Mouse (Mus musculus) CH12.LX (cell line): ENCODE data around the gene Lrrc4. TPM values are rescaled to one million over a fixed set of nuclear protein-coding genes. Genes with fewer than 3 reads are reported as not detected.

Experiments
- DNase-seq: peaks from one replicate; pipeline ENCODE4 v3.0.0-alpha.2; 2013; ENCODE audit errors: extremely low read depth
- H3K27ac ChIP-seq: 2 replicates; pipeline ENCODE4 v1.5.1; 2012; ENCODE audit warnings: low read depth, mild to moderate bottlenecking, control low read depth, moderate library complexity; ENCODE audit not compliant: insufficient read depth
- H3K27me3 ChIP-seq: replicated peaks from 2 replicates; pipeline ENCODE3; 2012; ENCODE audit warnings: inconsistent platforms
- H3K36me3 ChIP-seq, 2 experiments: replicated peaks in 1 of 2; 2 replicates each; pipeline versions ENCODE3 to v1.6.1; 2012; ENCODE audit warnings: inconsistent platforms in 1 of 2, low read length in 1 of 2, mild to moderate bottlenecking in 1 of 2, mixed read lengths in 1 of 2, moderate library complexity in 1 of 2; ENCODE audit not compliant: control insufficient read depth in 1 of 2, insufficient read depth in 1 of 2
- H3K4me1 ChIP-seq, 2 experiments: 2 replicates each; pipeline ENCODE4 v1.6.1; 2012; ENCODE audit warnings: inconsistent platforms in 1 of 2, moderate library complexity in 1 of 2; ENCODE audit not compliant: insufficient read depth in 2 of 2, control insufficient read depth in 1 of 2
- H3K4me2 ChIP-seq: 2 replicates; pipeline ENCODE4 v1.6.1; 2012; ENCODE audit warnings: low read depth, mild to moderate bottlenecking, control low read depth; ENCODE audit not compliant: poor library complexity, insufficient read depth, severe bottlenecking
- H3K4me3 ChIP-seq, 3 experiments: fragments of 150-350 bp in 1 of 3; sonication (generic) in 1 of 3; replicated peaks in 1 of 3; 2 replicates each; pipeline versions ENCODE3 to v1.5.1; 2011 to 2012; ENCODE audit warnings: low read depth in 2 of 3, low read length in 2 of 3, mild to moderate bottlenecking in 2 of 3, moderate library complexity in 2 of 3, control low read depth in 1 of 3, improper control_type of control experiment in 1 of 3, inconsistent platforms in 1 of 3, mixed read lengths in 1 of 3; ENCODE audit not compliant: poor library complexity in 1 of 3
- H3K79me2 ChIP-seq: replicated peaks from 2 replicates; pipeline ENCODE4 v1.6.1; 2012; ENCODE audit warnings: mild to moderate bottlenecking, moderate library complexity; ENCODE audit not compliant: control insufficient read depth, poor library complexity, insufficient read depth, severe bottlenecking; ENCODE audit errors: extremely low read depth
- H3K9ac ChIP-seq: 2 replicates; pipeline ENCODE4 v1.6.1; 2012; ENCODE audit warnings: low read depth, mild to moderate bottlenecking, control low read depth, moderate library complexity; ENCODE audit not compliant: insufficient read depth
- H3K9me3 ChIP-seq: replicated peaks from 2 replicates; pipeline ENCODE3; 2012; ENCODE audit warnings: low read length, inconsistent platforms, mixed read lengths
- BHLHE40 ChIP-seq: IDR thresholded peaks from 2 replicates; pipeline ENCODE4 v1.6.1; 2011; ENCODE audit warnings: mild to moderate bottlenecking, low read depth, low read length, improper control_type of control experiment
- CTCF ChIP-seq, 2 experiments: IDR thresholded peaks in 1 of 2; conservative IDR thresholded peaks in 1 of 2; 2 replicates each; pipeline ENCODE4 v1.5.1; 2011 to 2012; ENCODE audit warnings: low read depth in 2 of 2, low read length in 2 of 2, improper control_type of control experiment in 1 of 2, inconsistent platforms in 1 of 2, mild to moderate bottlenecking in 1 of 2, moderate library complexity in 1 of 2
- HCFC1 ChIP-seq: IDR thresholded peaks from 2 replicates; pipeline ENCODE4 v1.6.1; 2012; ENCODE audit warnings: low read depth, mild to moderate bottlenecking, inconsistent platforms, low read length, improper control_type of control experiment
- MAX ChIP-seq: IDR thresholded peaks from 2 replicates; pipeline ENCODE4 v1.6.1; 2011; ENCODE audit warnings: low read length, improper control_type of control experiment
- MYC ChIP-seq: IDR thresholded peaks from 2 replicates; pipeline ENCODE4 v1.6.1; 2011; ENCODE audit warnings: low read depth, mild to moderate bottlenecking, improper control_type of control experiment, low read length
- POLR2A ChIP-seq: IDR thresholded peaks from 2 replicates; pipeline ENCODE4 v1.6.1; 2011; ENCODE audit warnings: low read depth, mild to moderate bottlenecking, improper control_type of control experiment, low read length
- POLR2AphosphoS2 ChIP-seq: IDR thresholded peaks from 2 replicates; pipeline ENCODE4 v1.6.1; 2011; ENCODE audit warnings: low read depth, low read length, improper control_type of control experiment
- RAD21 ChIP-seq: IDR thresholded peaks from 2 replicates; pipeline ENCODE4 v1.6.1; 2011; ENCODE audit warnings: low read depth, mild to moderate bottlenecking, low read length, improper control_type of control experiment, moderate library complexity
- ZNF384 ChIP-seq: IDR thresholded peaks from 2 replicates; pipeline ENCODE4 v1.6.1; 2012; ENCODE audit warnings: low read depth, low read length, improper control_type of control experiment, inconsistent platforms
- dilution Hi-C: fragments of 300-500 bp; cut with MboI; formaldehyde crosslinking; loops from 2 replicates; pipeline ENCODE4 v1.14.3; 2020; ENCODE audit warnings: low sequenced_read_pairs; ENCODE audit not compliant: extremely low pct_unique_long_range_greater_than_20kb, extremely low pct_ligation_motif_present
- in situ Hi-C: fragments of 300-500 bp; cut with MboI; formaldehyde crosslinking; loops from 3 replicates; pipeline ENCODE4 v1.14.3; 2019; ENCODE audit warnings: low sequenced_read_pairs, low pct_ligation_motif_present, low pct_unique_long_range_greater_than_20kb, mixed read lengths
- polyA plus RNA-seq: library from polyadenylated mRNA; unstranded; fragments of >175 nt; gene quantifications from 2 replicates; pipeline ENCODE4 v1.2.1, GENCODE M21; 2012; ENCODE audit warnings: low read depth; ENCODE audit not compliant: insufficient read length
- total RNA-seq, 2 experiments: library from RNA; depleted of rRNA; stranded (reverse); fragments of 300-350 nt in 1 of 2; fragments of >200 nt in 1 of 2; gene quantifications; 2 replicates each; pipeline ENCODE4 v1.2.3; 2012 to 2014

The Lrrc4 gene
- total and polyA plus RNA-seq, 3 experiments: 0.09 to 0.55 TPM; not detected in 1

DNA sequence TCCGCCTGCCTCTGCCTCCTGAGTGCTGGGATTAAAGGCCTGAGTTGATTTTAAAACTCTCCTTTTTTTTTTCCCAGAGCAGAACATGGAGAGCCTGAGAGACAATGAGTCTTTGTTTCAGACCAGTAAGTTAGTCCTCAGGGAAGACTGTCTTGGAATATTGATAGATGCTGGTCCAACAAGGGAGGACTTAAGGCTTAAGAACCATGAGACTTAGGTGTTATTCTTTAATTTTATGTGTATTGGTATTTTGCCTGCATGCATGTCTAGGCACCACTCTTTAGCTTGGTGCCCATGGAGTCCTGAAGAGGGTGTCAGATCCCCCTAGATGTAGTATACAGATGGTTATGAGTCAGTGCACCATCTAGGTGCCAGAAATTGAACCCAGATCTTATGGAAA, 156.9 kb downstream of the Lrrc4 start:
- TF ChIP-seq POLR2AphosphoS2: no peak
- Histone ChIP-seq H3K27ac (no peak overlapping the region), H3K4me3 (no peak overlapping the region), H3K79me2 (peaks cover 2% of the 10 kb centered on the region; the same call in 1 of the 2 replicates), H3K4me1 (peaks cover 4 to 26% of the 10 kb centered on the region in 2 experiments; a peak in 3 of 4 replicates), H3K4me2 (no peak overlapping the region), H3K9me3 (no peaks in the 10 kb centered on the region), H3K27me3 (no peaks in the 10 kb centered on the region), H3K9ac (no peak overlapping the region), H3K36me3 (peaks cover 17 to 61% of the 10 kb centered on the region in 2 experiments)
- no peak for DNase-seq
- dilution Hi-C loops: no loop called here
- in situ Hi-C loops: no loop called here

DNA sequence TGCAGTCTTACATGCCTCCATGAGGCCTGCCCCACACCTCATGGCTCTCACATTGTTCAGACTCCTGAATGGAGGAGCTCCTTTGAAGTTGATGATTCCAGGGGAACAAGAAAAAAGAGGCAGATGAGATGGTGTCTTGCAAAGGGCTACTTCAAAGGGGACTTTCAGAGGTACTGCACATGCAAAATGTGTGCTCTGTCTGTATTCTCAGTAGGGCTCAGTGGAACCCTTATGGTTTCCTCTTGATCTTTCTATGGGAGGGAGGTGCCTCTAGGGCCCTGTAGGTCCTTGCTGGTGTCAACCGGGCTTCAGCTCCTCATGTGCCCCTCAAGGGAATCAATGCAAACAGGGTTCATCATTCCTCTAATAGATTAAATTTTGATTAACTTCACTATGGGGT, 159.2 kb downstream of the Lrrc4 start:
- Histone ChIP-seq H3K4me3 (no peak overlapping the region), H3K36me3 (peaks cover 26 to 69% of the 10 kb centered on the region in 2 experiments), H3K27me3 (no peaks in the 10 kb centered on the region), H3K4me2 (no peak overlapping the region), H3K79me2 (peaks cover 2% of the 10 kb centered on the region; the same call in 1 of the 2 replicates), H3K4me1 (peaks cover 4 to 26% of the 10 kb centered on the region in 2 experiments; a peak in 3 of 4 replicates), H3K9me3 (no peaks in the 10 kb centered on the region), H3K9ac (no peak overlapping the region), H3K27ac (peak overlapping the region; percentile 77)
- in situ Hi-C loops: no loop called here
- dilution Hi-C loops: no loop called here
- DNase-seq: peak; percentile 39
- peak; percentile 32; the same call in 1 of the 2 replicates for TF ChIP-seq MAX
- no peak for TF ChIP-seq HCFC1
- peak; percentile 46 for TF ChIP-seq BHLHE40

DNA sequence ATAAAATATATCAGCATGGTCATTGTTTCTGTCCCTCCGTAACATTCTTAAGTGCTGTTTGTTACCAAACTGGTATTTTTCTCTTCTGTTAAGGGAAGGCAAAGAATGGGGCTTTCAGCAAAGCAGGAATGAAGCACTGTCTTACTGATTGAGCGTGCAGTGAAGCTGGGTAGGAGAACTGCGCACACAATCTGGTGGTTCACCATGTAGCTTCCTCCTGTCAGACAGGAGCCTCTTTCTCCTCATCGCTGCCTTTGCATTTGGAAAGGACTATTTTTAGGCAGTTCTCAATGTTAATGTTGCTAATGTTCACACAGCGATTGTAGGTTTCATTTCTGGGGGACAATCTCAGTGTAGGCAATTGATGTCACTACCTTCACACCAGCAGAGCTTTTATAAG, 162.3 kb downstream of the Lrrc4 start:
- Histone ChIP-seq H3K4me2 (no peak overlapping the region), H3K36me3 (peaks cover 26 to 68% of the 10 kb centered on the region in 2 experiments), H3K4me3 (no peak overlapping the region), H3K27ac (no peak overlapping the region), H3K9me3 (no peaks in the 10 kb centered on the region), H3K4me1 (peaks cover 4 to 26% of the 10 kb centered on the region in 2 experiments; a peak in 3 of 4 replicates), H3K9ac (no peak overlapping the region), H3K79me2 (peaks cover 12% of the 10 kb centered on the region; the same call in 1 of the 2 replicates), H3K27me3 (no peaks in the 10 kb centered on the region)
- no peak for TF ChIP-seq RAD21
- no peak for TF ChIP-seq MYC
- TF ChIP-seq ZNF384: no peak
- TF ChIP-seq POLR2A: 0 out of 2 replicates have a peak, but pooled peaks have one; percentile 6
- TF ChIP-seq CTCF (conservative IDR thresholded peaks at IDR 0.05 in 1 of 2, IDR thresholded peaks at IDR 0.05 in 1 of 2; ENCODE audit: low read depth in 2 of 2, low read length in 2 of 2): no peak
- no peak for DNase-seq
- in situ Hi-C loops (no loop called here), dilution Hi-C loops (no loop called here)
